Mouse (Mus musculus) urinary bladder, postnatal 14 days (tissue): ENCODE measurements around the gene Arhgef2.
"Not testable (repeated sequence)": the region's sequence is repeated elsewhere in the genome, so short reads cannot be mapped to it uniquely, and the experiment has no call there.

ENCODE experiments used
- DNase-seq: peaks from one replicate; pipeline ENCODE4 v3.0.0; 2021; ENCODE audit warnings: low spot score

The Arhgef2 gene

GRCm38 (mm10) chr3:88605666-88606065, at the start of gene Arhgef2:
Gene Arhgef2, plus strand, starts transcription at chr3:88605966.
- not testable (repeated sequence) for DNase-seq

- DNase-seq = no peak
Measured at GRCm38 (mm10) chr3:88556616-88557015, 49.1 kb upstream of the Arhgef2 start.

DNA sequence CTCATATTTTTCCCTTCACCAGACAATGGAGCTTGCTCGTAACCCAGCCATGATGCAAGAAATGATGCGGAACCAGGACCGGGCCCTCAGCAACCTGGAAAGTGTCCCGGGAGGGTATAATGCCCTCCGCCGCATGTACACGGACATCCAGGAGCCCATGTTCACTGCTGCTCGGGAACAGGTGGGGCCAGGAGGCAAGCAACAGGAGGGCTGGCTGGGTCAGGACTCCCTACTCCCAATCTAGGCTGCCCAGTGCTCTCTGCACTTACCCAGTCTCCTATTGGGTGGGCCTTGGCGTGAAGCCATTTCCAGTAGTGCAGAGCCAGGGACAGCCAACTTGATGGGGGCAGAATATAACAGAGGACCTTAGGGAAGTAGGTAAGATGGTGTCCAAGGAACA, 46.2 kb upstream of the Arhgef2 start:
- no peak for DNase-seq

- DNase-seq = peak; percentile 18
Measured at GRCm38 (mm10) chr3:88561989-88562388, 43.8 kb upstream of the Arhgef2 start.

GRCm38 (mm10) chr3:88563442-88563841, 42.3 kb upstream of the Arhgef2 start:
- no peak for DNase-seq

- DNase-seq = no peak
Measured at GRCm38 (mm10) chr3:88563966-88564365, 41.8 kb upstream of the Arhgef2 start.

- DNase-seq = no peak
Measured at GRCm38 (mm10) chr3:88566116-88566515, 39.6 kb upstream of the Arhgef2 start.

DNA sequence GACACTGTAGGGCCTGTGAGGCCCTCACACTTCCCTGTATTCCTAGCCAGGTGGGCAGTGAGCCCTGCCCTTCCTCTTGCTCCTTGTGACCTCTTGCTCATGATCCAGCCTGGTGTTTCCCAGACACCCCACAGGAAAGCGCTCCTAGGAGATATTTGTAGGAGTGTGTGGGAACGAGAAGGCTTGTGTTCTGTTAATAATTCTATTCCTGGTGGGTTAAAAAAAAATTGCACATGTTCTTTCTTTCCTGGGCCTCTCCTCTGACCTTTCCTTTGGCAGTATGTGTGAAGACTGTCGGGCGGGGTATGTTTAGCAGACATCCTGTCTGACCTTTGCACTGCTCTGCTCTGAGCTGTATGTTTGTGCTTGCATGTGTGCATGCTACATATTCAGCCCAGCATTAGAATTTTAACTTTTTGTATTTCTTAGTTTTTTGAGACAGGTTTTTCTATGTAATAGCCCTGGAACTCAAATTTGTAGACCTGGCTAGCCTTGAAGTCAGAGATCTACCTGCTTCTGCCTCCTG, 39.2 kb upstream of the Arhgef2 start:
- DNase-seq = no peak

GRCm38 (mm10) chr3:88567892-88568291, 37.9 kb upstream of the Arhgef2 start:
- DNase-seq = no peak

DNA sequence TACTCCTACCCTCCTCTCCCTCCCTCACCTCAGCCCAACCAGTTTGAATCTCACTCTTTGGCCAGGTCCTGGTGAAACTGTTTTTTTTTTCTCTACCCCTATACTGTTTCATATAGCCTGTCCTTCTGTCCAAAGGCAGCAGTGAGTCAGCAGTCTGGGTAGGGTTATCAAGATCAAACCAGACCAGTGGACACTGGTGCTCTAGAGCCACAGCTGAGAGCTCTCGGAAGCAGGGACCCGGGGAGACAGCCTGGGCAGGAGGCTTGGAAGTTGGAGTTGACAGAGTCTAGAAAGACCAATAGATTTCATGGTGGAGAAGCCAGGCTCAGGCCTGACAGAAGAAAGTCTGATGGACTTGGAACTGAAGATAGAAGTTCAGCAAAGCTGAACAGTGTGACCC, 37.2 kb upstream of the Arhgef2 start:
- no peak for DNase-seq

DNA sequence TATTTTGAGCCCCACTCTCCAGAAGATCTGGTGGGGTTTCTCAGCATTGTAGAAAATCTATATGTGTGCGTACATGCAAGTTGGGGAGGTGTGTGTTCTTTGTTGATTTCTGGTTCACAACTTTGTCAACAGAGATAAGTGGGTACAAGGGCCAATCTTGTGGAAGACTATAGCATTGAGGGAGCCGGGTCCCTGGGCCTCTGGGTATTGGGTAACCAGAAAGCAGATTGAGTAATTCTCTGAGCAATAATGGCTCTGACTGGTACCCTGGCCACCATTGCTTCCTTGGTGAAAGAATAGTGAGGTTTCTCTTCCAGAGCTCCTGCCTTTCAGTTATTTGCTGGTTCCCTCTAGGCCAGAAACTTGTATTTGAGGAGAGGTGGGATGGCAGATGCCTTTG, 36.7 kb upstream of the Arhgef2 start:
- no peak for DNase-seq

DNA sequence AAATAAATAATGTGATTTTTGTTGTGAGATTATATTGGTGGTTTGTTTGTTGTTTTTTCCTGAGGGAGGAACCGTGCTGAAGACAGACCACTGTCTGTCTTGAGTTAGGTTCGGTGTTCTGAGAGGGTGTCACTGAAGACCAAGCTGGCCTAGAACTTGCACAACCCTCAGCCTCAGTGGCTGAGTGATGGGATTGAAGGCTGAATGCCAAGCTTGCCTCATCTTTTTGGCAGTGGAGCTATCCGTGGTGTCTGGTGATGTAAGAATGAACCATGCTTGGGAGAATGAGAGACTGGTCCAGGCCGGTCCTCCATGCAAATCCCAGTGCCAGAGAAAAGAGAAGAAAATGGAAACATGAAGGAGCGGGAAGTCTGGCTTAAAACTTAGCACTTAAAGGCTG, 36.1 kb upstream of the Arhgef2 start:
- no peak for DNase-seq

GRCm38 (mm10) chr3:88570341-88570740, 35.4 kb upstream of the Arhgef2 start:
- no peak for DNase-seq

DNA sequence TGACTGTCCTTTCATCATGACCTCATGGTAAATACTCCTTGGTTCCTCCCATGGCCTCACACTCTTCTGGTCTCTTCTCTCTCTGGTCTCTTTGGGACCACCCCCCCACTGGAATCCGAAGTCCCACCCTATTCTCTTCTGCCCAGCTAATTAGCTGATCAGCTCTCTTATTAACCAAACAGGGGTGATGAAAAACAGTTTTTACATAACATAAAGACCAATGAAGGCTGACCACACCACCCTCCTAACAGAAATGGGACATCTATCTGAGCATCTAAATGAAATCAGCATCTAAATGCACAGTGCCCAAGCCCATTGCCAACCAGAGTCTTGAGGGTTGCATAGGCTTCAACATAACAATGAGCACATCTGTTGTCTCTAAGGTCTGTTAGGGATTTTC, 33.9 kb upstream of the Arhgef2 start:
- DNase-seq = no peak

- no peak for DNase-seq
Measured at GRCm38 (mm10) chr3:88572835-88573234, 32.9 kb upstream of the Arhgef2 start.

DNA sequence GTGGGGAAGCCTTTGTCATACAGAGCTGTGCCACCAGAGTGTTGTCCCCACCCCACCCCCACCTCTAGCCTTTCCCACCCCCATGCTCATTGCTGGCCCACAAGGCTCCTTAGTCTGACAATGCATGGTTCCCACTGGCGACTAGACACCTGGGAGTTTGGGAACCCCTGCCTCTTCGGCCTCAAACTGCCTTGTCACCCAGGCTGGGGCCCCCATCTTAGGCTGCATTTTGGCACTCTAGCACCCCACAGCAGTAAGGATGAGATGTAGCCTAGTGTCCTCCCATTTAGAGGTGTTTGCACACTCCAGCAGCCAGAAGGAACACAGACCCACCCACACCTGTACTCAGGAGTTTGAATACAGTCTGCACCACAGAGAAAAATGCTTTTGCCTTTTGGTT, 32.0 kb upstream of the Arhgef2 start:
- no peak for DNase-seq

DNA sequence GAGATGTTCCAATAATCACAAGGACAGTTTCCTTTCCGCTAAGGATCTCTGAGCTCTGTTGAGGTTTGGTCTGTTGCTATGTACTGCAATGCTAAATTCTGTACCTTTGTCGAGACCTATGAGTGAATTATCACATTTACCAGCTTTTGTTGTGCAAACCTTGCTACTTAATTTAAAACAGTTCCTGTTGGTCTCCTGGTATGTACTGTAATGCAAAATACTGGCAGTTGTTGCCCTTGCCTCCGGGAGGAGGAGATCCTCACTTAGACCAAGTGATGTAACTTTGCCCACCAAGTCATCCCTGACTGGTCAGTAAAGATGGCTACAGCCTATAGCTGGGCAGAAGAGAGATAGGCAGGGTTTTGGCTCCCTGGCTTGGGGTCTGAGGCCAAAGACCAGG, 30.2 kb upstream of the Arhgef2 start, which contains the start of gene Ssr2:
TSS of gene Ssr2 (plus strand) at position 337 of the 400 bp plus-strand sequence.
- no peak for DNase-seq

- not testable (repeated sequence) for DNase-seq
Measured at GRCm38 (mm10) chr3:88577846-88578245, 27.9 kb upstream of the Arhgef2 start.

DNA sequence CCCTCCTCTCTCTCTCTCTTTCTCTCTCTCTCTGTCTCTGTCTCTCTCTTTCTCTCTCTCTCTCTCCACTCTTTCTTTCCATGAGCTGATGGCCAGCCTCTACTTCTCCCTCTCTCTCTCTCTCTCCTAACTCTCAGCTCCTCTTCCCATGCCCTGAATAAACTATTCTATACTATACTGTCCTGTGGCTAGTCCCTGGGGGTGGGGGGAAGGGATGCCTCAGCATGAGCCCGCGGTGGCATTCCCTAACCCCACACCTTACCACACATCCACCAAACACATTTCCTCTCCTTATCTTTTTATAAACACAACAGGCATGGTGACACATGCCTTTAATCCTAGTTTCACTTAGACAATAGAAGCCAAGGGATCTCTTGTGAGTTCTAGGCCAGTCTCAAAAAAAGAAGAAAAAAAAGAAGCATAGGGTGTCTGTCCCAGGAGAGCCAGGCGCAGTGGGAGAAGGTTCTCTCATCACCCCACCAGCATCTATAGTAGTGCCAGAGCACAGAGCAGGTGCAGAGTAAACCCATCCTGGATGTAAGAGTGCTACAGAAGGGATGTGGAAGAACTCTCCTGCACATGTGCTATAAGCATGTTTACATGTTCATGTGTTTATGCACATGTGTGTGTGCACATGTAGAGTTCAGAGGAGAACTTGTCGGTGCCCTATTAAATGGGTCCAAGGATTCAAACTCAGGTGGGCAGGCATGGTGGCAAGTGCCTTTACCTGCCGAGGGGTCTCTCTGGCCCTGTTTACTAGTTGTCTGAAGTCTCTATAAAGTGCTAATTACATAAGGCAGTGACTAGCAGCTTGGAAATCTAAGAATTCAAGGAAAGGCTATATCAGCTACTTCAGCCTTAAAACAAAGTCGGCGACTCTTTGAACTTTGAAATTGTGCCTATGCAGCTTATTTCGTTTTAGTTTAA, 27.0 kb upstream of the Arhgef2 start:
- no peak for DNase-seq

DNA sequence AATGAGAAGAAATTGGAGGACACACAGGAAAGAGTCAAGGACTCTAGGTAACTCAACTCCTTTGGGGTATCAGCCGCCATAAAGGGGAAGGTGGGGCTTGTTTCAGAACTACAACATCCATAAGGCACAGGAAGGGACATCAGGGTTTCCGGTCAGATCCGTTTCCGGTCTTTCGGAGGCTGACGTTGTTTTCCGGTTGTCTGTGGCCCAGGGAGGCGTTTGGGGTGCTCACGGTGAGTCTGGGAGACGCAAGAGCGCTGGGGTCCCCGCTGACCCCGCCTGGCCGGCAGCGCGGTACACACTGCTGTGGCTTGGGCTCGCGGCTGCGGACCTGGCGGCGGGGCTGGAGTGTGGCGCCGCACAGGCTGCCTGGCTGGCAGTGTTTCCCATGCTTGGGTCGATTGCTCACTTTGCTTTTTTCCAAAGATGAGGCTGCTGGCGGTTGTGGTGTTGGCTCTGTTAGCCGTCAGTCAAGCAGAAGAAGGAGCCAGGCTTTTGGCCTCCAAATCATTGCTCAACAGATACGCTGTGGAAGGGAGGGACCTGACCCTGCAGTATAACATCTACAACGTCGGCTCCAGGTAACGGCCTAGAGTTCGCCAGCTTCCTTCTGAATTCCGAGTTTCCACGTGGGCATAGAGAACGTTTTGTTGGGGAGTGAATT, 26.2 kb upstream of the Arhgef2 start:
- DNase-seq = peak; percentile 79

DNA sequence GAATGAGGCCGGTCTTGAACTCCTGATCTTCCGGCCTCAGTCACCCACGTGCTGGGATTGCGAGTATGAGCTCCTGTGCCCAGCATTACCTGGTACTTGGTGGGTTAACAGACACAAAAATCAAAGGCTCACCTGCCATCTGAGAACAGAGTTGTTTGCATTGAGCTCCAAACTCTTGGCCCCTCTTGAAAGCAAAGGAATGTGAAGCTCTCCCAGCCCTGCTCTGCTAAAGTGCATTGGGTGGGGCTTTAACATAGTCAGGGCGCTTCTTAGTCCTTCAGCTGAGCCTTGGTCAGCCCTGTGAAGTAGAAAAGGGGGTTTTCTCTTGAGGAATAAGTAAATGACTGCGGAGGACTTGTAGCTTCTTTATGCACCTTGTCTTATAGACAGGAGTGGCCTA, 20.0 kb upstream of the Arhgef2 start:
- no peak for DNase-seq

DNA sequence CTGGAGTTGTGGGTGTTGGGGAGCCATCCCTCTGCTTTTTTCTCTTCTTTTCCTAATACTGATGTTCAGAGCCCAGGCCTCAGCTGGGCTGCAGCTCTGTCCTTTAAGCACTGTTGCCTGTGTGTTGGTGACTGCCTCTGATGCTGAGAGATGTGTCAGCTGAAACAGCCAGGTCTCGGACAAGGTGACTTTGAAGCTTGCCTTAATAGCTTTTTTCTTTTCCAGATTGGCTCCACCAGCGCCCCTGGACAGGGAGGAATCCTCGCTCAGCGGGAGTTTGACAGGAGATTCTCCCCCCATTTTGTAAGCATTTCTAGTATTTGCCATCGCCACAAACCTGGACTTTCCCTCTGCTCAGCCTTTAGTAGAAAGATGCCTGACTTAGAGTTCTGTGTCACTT, 19.1 kb upstream of the Arhgef2 start:
- DNase-seq = no peak

GRCm38 (mm10) chr3:88590246-88590645, 15.5 kb upstream of the Arhgef2 start:
- DNase-seq = no peak
